Mouse (Mus musculus) gastrocnemius, postnatal 14 days (tissue): ENCODE results near the gene Arhgap19. TPM values are rescaled to one million over a fixed set of nuclear protein-coding genes. Genes with fewer than 3 reads are reported as not detected.

Source experiments
- DNase-seq: peaks from one replicate; pipeline ENCODE4 v3.0.0; 2021; ENCODE audit warnings: mixed read lengths
- intact Hi-C: fragments of 180-260 bp; cut with DNase I; formaldehyde crosslinking; loops from one replicate; pipeline ENCODE4 v1.15.1; 2025; ENCODE audit warnings: low total_unique reads
- total RNA-seq, 2 experiments: library from RNA; stranded (reverse); gene quantifications; 2 replicates each; pipeline ENCODE4 v1.2.3; 2021

The Arhgap19 gene
- total RNA-seq, 2 experiments from 2014 or later = 6.8 to 9.9 TPM

DNA sequence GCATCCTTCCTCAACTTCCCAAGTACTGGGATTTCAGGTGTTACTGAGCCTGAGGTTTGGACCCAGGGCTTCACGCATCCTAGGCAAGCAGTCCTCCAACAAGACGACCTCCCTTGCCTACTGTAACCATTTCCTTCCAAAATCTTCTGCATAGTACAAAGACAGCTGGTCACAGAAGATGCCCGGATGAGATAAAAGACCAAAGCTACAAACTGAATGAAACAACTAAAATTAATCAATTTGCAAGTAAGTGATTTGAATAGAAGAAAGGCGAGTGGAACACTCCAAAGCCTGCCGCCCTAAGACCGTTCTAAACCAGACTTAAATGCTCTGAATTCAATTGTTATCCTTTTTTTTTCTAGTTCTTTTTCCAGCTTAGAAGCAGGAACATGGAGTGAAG is 33.6 kb upstream of the Arhgap19 start:
- DNase-seq = no peak
- intact Hi-C loops = no loop called here

DNA sequence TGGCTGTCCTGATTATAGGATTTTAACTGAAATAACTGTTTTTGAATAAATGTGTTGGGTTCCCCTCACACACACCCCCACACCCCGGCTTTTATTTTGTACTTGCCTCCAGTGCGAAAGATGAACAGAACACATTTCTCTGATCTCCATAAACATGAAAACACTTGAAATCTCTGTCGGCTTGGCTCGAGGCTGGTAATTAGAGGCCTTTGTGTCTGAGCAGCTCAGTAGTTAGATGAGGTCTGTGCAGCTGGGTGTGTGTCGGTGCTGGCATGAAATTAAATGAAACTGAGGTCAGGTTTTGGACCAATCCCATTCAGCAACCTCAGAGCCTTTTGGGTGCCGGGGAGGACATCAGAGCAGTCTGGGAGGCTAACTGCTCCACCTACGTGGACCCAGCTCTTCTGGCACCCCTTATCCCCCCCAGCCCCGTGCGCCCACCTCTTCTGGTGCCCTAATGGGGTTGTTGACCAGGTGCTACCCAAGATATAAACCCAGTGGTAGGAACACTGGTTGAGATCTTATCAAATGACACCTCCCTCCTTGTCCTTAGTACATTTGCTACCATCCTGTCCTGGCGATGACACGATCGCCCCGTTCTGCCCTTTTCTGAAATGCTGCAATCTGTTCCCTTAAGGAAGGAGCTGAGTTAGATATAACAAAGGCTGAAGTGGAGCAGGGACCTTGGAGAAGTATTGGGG is 30.8 kb upstream of the Arhgap19 start:
- intact Hi-C loops = no loop called here
- DNase-seq = no peak

DNA sequence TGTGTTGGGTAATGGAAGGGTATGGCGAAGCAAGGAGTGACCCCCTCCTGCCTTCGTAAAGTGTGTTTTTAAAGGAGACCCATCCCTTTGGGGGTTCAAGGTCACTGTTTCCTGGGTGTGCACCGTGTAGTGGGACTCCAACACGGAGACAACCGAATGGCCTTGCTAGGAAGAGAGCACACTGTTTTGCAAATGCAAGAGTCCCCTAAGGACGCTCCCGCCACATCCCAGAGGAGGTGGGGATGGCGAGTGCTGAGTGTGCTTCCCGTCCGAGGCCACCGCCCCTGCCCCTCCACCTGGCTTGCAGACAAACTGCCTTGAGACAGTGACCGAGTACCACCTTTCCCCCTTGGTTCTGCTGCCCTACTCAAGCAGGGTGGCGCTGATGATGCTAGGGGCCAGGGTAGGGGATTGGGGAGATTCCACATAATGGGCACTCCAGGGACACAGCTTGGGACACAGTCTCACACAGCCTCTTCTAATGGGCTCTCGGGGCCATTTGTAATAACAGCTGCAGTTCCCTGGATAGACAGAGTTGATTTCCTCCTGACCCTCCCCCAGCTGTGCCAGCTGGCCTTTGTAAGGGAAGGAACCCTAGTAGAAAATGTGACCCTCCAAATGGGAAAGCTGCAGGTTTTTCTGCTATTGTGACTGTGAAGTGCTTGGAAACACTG is 30.0 kb upstream of the Arhgap19 start:
- intact Hi-C loops = no loop called here
- no peak for DNase-seq

DNA sequence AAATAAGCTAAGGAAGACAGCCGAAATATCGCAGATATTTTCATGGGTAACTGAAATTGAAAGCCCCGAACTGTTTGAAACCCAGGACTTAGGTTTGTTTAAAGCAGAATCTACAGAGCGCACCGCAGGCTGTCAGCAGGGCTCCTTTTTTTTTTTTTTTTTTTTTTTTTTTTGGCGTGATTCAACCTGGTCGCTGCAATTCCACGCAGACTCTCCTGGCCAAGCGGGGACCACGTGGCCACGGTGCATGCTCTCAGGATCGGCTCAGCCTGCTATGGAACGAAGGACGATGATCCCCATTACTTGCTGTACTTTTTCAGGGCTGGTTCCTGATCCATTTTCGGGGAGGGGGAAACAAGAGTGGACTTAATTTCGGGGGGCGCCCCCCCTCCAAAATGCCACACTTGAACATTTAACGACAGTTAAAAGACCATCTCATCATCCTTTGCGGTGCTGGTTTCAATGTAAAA is 29.3 kb upstream of the Arhgap19 start:
- intact Hi-C loops = no loop called here
- peak; percentile 47 for DNase-seq

DNA sequence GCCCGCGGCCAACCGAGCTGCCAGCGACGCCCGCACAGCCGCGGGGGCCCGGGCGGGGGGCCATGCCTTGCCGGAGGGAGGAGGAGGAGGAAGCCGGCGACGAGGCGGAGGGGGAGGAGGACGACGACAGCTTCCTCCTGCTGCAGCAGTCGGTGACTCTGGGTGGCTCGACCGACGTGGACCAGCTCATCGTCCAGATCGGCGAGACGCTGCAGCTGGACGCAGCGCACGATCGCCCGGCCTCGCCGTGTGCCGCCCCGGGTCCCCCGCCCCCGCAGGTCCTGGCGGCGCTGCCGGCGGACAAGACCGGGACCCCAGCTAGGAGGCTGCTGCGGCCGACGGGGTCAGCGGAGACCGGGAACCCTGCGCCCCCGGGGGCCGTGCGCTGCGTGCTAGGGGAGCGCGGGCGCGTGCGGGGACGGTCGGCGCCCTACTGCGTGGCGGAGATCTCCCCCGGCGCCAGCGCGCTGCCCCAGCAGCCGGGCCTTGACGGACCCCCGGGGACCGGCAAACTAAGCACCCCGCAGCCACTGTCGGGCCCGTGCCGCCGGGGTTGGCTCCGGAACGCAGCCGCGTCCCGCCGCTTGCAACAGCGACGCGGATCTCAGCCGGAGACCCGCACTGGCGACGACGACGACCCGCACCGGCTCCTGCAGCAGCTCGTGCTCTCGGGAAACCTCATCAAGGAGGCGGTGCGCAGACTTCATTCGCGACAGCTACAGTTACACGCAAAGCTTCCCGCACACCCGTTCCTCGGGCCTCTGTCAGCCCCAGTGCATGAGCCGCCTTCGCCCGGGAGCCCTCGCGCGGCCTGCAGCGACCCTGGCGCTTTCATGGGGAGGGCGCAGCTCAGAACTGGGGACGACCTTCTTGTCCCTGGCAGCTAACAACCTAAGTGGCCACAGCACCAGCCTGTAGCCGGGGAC is 28.5 kb upstream of the Arhgap19 start:
- peak; percentile 79 for DNase-seq
- intact Hi-C loops = no loop called here

DNA sequence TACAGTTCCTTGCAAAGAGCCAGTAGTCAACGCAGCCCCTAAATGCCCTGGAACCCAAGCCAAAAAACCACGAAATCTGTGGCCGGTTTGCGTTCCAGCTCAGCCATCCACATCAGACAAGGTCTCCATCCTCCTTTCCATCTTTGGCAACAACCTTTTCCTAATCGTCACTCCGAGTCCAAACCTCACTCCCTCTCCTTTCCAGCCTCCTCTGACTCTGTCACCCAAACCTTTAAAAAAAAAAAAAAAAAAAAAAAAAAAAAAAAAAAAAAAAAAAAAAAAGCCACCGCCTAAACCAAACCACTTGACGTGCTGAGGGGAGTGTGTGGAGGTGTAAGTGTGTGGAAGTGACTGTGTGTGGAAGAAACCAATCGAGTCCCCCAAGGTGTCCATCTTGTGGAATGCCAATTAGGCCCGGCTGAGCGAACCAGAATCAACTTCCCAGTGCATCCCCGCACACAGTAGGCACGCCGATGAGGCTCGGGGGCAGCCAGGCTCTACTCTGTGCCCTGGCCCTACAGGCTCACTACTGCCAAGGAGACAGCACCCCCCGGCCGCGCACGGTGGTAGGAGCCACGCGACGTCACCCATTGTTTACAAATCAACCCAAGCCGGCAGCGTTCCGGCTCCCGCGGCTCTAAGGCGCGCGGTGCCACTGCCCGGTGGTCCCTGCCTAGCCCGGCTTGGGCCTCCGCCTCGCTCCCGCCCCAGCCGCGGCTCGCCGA is 27.7 kb upstream of the Arhgap19 start, which contains the start of gene Frat1:
Gene Frat1 (plus strand): TSS at position 590 of the 725 bp plus-strand sequence.
- intact Hi-C loops = no loop called here
- peak; percentile 81 for DNase-seq

DNA sequence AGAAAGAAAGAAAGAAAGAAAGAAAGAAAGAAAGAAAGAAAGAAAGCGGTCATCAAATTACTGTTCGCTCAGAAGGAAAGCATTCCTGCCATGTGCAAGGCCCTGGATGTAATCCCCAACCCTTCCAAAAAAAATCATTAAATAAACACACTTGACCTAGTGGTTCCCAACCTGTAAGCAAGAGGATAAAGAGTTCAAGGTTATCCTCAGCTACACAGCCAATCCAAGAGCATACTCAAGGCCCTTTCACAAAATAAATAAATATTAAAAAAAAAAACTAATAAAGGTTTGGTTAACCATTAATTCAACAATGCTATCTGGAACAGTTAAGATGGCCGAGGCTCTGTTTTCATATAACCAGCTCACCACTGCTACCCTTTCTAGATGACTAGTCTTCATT is 27.1 kb upstream of the Arhgap19 start:
- DNase-seq = no peak
- intact Hi-C loops = no loop called here

DNA sequence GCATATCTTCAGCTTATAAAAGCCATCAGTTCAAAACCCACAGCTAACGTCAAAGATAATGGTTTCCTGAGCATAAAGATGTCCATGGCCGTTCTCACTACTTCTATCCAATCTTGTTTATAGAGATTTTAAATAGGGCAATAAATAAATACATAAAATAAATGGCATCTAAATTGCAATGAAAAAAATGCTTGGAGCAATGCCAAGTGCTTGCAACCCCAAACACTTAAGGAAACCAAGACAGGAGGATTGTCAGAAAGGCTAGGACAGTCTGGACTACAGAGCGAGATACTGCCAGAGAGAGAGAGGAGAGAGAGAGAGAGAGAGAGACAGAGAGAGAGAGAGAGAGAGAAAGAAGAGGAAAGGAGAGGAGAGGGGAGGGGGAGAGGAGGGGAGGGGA is 24.7 kb upstream of the Arhgap19 start:
- DNase-seq = no peak
- intact Hi-C loops = no loop called here

DNA sequence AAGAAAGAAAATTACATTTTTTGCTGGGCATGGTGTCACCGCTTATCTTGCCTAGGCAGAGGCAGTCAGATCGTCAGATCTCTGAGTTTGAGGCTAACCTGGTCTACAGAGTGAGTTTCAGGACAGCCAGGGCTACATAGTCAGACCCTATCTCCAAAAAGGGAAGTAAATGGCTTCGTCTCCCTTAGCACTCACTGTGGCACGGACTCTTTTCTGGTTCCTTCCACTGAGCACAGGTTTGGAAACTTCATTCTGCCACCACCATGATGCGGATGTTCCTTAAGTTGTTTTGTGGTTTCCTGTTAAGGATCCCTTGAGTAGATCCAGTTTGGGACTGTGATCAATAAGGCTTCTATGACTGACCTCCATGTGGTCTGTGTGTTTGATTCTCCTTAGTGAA is 23.1 kb upstream of the Arhgap19 start:
- intact Hi-C loops = no loop called here
- no peak for DNase-seq

DNA sequence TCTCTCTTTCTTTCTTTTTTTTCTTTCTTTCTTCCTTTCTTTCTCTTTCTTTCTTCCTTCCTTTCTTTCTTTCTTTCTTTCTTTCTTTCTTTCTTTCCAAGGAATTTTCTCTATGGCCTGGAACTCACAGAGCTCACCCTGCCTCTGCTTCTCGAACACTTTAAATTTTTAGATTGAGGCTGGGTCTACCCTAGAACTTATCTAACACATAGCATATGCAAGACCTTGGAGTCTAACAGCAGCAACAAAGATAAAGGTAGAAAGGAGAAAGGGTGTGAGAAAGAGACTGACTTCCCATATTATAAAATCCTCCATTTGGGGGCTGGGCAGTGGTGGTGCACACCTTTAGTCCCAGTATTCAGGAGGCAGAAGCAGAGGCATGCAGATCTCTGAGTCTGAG is 20.7 kb upstream of the Arhgap19 start:
- no peak for DNase-seq
- intact Hi-C loops = no loop called here

DNA sequence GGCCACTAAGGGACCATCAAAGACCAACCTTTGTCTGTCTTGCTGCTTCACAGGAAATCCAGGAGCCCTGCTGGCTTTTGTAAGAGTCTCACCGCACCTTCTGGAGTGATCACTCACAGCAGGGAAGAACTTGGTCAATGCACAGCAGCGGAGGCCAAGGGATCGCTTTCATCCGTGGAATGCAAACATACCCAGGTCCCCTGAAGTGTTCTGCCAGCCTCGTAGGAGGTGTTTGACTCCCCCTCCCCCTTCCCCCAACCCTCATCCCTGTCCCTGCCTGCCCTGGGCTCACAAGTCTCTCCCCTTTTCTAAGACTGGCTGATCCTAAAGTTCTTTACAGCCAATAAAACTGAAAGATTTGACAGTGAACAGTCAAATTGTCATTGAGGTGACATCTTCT is 19.6 kb upstream of the Arhgap19 start:
- intact Hi-C loops = no loop called here
- DNase-seq = no peak

DNA sequence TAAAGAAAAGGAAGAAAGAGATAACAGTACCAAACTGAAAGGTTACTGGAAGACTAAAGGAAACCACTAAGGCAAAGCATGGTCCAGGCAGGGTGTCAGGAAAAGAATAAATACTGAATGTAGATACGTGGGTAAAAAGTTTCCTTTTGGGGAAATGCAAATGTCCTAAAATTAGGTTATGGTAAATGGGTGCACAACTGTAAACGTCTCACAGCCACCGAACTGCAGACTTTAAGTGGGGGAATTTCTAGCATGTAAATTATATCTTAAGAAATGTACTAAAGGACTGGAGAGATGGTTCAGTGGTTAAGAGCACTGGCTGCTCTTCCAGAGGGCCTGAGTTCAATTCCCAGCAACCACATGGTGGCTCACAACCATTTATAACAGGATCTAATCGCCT is 16.9 kb upstream of the Arhgap19 start:
- intact Hi-C loops = no loop called here
- no peak for DNase-seq

DNA sequence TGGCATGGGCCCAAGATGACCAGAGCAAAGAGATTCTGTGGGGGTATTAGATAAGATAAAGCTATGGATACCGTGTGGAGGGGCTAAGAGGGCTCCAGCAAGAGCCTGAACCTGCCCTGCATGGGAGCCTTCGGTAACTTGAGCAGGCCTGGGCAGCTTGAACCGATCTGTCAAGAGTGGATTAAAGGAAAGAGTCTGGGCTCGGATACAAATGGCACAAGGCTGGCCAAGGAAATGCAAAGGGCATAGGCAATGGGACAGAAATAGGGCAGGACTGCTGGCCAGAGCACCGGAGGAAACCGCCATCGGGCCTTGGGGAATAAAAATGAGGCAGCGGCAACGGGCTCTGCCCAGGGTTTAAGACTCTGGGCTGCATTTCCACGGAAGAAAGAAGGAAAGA is 15.5 kb upstream of the Arhgap19 start:
- DNase-seq = peak; percentile 24
- intact Hi-C loops = no loop called here

DNA sequence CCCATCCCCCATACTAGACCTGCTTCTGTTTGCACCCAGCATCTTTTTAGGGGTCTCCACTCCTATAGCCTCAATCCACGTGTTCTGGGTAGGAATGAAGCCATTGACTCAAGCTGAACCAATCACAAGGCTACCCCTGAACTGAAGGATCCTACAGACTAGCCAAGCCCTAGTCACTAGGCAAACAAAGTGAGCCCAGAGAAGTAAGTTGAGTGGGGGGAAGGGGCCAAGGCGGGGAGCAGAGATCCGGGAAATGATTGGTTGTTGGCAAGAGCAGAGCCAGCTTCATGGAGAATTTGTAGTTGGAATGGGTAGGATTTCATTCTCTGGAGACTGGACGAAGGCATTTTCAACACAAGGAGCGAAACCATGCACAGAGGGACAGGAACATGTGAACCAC is 15.1 kb upstream of the Arhgap19 start:
- intact Hi-C loops = no loop called here
- no peak for DNase-seq

DNA sequence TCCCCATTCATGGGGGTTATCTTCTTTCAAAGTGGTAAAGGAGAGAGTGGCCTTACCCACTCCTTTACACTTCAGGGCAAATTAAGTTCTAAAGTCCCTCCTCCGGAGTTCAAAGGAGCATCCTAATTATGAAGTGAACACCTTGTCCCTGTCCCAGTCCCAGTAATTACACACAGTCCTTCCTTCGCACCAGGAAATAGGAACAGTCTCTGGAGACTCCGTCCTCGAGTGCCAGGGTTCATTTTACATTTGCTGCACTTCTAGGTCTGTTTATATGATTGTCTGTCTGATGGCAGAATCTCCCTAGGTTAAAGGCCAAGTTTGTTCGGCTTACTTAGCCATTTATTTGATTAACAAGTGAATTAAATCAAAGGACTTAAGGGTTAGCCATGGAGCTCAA is 14.6 kb upstream of the Arhgap19 start:
- intact Hi-C loops = no loop called here
- no peak for DNase-seq

DNA sequence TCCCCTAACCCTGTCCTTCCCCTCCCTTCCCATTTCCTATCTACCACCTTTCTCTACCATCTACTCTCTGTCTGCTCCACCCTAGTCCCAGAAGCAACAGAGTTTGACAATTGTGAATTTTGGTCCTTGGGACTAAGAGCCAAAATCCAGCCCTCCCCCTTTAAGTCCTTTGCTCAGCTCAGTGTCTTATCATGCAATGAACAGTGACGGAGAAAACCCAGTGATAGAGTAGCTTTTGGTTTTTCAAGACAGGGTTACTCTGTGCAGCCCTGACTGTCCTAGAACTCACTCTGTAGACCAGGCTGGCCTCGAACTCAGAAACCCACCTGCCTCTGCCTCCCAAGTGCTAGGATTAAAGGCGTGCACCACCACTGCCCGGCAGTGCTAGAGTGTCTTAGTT is 11.5 kb upstream of the Arhgap19 start:
- no peak for DNase-seq
- intact Hi-C loops = no loop called here

DNA sequence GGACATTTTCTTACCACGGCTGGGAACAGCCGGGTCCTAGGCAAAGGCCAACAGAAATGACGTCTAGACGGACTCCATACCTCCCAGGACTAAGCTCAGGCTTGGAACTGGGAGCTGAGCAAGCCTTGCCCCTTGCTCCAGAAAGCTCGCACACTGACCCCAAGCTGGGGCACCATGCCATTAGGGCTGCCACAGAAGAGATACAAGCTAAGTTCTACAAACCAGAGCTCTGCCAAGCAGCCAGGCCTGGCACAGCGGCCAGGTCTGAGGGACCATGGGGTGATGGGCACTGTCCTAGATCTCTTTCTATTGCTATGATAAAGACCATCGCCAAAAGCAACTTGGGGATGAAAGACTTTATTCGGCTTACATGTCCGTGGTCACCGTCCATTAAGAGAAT is 10.7 kb upstream of the Arhgap19 start:
- intact Hi-C loops = no loop called here
- no peak for DNase-seq

DNA sequence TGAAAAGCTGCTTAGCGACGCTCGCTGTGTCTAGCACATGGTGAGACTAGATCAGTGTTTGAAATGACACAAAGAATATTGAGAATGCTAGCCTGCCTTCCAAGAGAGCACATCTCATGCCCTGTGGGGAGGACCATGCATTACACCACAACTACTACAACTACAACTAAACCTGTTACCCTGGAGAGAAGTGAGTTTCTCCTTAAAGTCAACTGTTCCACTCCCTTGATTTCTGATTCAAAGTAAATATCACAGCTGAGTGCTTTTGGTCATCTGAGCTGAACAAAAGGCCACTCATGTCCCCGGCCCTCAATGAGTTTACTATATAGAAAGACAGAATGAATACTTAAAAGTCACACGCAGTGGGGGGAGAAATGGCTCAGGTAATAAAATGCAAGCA is 8.2 kb upstream of the Arhgap19 start:
- DNase-seq = no peak
- intact Hi-C loops = no loop called here

DNA sequence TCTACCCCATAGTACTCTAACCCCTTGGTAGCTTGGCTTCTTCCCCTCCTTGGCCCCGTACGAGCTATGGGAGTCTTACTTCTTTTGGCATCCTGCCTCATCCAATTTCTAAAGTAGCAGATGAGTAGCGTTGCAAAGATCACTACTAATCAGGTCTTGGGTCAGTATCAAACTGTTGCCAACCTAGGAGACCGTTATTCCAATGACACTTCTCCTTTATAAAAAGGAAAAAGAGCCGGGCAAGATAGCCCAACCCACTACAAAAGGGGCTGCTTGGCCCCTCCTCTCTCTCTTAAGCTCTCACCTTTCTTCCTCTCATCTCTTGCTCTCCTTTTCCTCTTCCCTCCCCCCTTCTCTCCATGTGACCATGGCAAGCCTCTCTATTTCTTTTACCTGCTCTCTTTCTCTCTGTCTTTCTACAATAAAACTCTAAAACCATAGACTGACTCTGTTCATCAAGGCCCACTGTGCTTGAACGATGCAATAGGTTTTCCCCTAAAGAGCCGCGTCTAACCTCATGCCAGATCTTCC is 6.3 kb upstream of the Arhgap19 start:
- intact Hi-C loops = no loop called here

More for the DNA sequence above, 6.3 kb upstream of the Arhgap19 start:
- DNase-seq = no peak
